Mouse (Mus musculus) CD8-positive naive resting alpha-beta T cell, adult 2 months (primary cell): ENCODE data around the gene Hs3st6.

ENCODE experiments used
- DNase-seq, 2 experiments: peaks; one replicate each; pipeline ENCODE4 v3.0.0; 2022; ENCODE audit warnings: low read depth in 2 of 2, low spot score in 2 of 2

Gene Hs3st6

DNA sequence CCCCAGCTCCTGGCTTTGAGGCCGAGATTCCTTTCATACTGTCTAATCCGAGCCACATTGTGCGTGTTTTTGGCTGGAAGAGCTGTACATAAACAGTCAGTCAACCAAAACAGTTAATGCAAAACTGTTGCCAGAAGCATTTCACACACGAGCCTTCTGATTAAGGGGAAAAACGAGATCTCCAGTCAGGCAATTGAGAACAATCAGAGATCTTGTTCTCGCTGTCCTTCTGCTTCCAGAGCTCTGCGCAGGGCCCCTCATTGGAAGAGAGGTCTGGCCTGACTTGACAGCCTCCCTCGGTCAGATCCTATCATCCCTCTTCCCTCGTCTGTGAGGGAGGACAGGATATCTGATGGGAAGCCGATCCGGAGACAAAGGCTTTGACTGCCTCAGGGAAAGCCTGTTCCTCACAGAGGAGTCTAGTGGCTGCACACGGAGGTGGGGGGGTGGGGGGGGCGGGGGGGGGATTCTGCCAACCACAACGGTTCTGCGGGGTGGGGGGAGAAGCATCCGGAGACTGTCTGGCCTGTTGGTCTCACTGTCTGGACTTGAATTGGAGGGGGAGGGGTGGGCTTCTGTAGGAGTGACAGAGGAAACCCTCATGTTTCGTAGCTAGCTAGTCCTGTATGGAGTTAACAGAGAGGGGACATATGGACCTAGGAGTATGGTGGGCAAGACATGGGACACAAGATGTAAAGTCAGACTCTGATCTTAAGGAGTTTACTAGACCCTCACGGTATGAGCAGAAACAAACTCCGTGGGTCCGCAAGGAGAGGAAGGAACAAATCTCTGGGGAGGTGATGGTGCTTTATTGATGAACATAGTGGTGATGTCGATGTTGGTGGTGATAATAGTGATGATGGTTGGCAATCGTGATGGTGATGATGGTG is 12.5 kb downstream of the Hs3st6 start:
- no peak for DNase-seq

DNA sequence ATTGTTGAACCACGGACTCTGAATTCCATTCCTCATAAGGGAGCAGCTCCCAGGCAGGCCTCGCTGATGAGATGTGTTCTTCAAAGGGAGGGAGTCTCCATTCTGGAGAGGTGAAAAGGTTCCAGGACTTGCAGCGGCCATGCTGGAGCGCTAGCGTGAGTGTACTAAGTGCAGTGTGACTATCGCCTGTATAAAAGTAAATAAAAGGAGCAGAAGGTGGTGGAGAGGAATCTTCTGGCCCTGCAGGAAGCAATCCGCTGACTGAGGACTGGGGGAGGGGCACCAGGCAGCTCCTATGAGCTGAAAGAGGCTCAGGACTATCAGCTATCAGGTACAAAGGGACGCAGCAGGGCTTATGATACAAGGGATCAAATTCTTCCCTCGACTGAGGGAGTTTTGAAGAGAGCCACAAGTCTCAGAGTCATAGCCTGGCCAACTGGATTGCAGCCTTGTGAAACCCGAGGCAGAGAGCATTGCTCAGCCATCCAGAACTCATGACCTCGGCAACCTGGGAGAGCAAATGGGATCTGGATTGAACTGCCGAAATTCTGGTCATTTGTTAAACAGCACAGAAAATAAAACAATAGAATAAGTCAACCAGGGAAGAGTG is 13.6 kb downstream of the Hs3st6 start:
- no peak for DNase-seq

- DNase-seq: no peak
Observed at GRCm38 (mm10) chr17:24769146-24769545, 16.4 kb downstream of the Hs3st6 start.

GRCm38 (mm10) chr17:24773241-24773640 is 20.5 kb downstream of the Hs3st6 start:
- no peak for DNase-seq

DNA sequence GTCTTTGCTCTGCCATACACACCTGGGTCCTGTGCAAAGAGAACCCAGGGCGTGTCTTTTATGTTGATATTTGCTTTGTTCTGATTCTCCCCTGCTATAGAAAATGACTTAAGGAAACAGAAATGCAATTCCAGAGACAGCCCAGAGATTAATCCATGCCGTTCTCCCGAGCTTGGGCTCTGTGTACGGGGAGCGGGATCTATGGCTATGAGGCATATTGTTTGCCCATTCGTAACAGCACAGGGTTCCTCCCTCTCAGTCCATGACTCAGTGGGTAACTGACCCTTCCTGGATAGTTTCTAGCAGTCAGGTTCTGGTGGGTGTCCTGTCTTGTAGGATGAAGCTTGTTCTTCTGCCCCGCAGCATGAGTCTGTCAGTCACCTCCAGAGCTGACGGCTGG is 22.4 kb downstream of the Hs3st6 start:
- DNase-seq: no peak

GRCm38 (mm10) chr17:24777073-24777472 is 24.3 kb downstream of the Hs3st6 start:
- DNase-seq: no peak

- DNase-seq: no peak
Observed at GRCm38 (mm10) chr17:24780821-24781220, 28.0 kb downstream of the Hs3st6 start.

DNA sequence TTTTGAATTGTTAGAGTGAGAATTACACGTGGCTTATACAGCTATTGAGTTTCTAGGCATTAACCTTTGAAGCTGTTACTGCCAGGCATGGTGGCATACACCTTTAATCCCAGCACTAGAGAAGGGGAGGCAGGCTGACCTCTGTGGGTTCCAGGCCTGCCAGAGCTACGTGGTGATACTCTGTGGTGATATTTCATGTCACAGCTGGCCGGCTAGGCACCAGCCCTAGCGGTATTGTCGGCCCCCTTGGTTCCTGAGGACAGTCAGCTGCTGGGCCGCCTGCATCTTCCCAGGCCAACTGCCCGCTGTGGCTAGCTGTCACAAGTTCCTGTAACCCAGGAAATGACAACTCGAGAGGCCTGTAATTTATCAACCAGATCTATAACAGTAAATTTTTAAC is 39.4 kb downstream of the Hs3st6 start:
- no peak for DNase-seq

- no peak for DNase-seq
Observed at GRCm38 (mm10) chr17:24794791-24795190, 42.0 kb downstream of the Hs3st6 start.

- DNase-seq: no peak
Observed at GRCm38 (mm10) chr17:24796969-24797368, 44.2 kb downstream of the Hs3st6 start.

DNA sequence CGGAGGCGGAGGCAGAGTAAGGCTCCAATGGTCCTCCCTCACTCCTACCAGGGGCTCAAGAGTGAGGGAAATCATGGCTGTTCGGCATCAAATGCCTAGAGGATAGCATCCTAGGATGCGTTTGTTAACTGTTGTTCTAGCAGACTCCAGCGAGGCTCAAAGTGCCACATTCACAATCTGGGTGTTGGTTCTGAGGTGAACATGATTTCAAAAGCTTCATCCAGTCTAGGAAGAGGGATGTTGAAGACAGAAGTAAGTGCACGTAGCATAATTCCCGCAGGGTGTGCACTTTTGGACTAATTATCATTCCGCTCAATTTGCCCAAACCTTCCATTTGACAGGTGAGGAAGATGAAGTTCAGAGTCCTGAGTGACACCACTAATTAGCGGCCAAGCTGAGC is 45.4 kb downstream of the Hs3st6 start:
- no peak for DNase-seq

GRCm38 (mm10) chr17:24799476-24799875 is 46.7 kb downstream of the Hs3st6 start:
- DNase-seq: no peak

DNA sequence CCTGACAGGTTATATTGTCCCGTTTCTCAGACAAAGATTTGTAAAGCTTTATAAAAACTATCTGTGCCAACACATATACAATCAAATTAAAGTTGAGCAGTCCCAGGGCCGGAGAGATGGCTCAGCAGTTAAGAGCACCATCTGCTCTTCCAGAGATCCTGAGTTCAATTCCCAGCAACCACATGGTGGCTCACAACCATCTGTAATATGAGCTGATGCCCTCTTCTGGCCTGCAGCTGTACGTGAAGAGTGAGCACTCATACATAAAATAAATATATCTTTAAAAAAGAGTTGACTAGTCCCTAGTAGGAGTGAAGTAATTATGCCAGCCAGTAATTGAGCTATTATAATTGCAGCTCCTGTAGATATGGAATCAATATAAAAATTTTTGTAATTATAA is 47.7 kb downstream of the Hs3st6 start:
- no peak for DNase-seq

DNA sequence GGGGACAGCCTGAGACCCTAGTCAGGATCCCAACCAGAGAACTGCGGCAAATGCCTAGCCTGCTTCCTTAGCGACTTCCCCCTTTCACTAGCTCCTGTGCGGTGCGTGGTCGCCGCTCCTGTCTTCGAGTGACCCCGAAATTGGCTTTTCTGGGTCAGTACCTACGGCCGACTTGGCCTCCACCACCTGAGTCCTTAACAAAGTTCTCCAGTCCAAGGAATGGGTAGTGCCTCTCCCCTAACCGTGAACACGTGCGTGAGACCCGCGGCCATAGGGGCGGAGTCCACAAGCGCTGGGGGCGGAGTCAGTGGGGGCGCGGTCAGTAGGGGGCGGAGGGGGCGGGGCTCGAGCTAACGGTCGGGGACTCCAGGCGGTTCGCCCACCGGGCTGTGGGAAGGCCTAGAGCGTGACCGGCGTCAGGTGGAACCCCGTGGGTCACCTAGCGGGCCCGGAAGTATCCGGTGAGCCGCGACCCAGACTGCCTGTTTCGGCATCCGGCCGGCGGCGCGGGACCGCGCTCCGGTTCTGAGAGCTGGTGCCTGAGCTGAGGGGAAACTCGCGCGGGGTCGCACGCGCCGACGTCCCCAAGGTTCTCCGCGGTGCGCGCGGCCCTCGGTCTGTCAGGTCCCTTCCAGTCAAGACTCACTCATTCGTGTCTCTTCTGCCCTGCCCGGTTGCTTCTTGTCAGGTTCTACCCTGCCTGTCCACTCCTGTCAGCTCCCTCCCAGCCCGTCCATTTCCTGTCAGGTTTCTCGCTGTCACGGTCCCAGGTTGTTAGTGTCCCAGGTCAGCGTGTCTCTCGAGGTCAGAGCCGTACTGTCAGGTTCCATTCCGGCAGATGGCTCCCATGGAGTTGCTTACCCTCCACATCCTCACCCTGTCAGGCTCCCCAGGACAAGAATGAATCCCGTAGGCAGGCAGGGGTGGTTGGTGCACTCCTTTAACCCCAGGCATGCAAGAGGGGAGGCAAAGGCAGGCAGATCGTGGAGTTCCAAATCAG is 51.5 kb downstream of the Hs3st6 start, which contains the start of gene Meiob:
Gene Meiob, plus strand, starts transcription at position 338 of the 1,000 bp plus-strand sequence.
- peak; percentile 35 to 44 for DNase-seq
